Mouse (Mus musculus) bone marrow macrophage, adult 2 months (primary cell): ENCODE measurements around the gene Cptp.

ENCODE experiments used
- CTCF ChIP-seq: IDR thresholded peaks from 2 replicates; pipeline ENCODE4 v1.5.1; 2012; ENCODE audit warnings: low read depth, mild to moderate bottlenecking, low read length, moderate library complexity
- POLR2A ChIP-seq: IDR thresholded peaks from 2 replicates; pipeline ENCODE4 v1.6.1; 2012; ENCODE audit warnings: mild to moderate bottlenecking, low read depth, low read length, borderline replicate concordance

DNA sequence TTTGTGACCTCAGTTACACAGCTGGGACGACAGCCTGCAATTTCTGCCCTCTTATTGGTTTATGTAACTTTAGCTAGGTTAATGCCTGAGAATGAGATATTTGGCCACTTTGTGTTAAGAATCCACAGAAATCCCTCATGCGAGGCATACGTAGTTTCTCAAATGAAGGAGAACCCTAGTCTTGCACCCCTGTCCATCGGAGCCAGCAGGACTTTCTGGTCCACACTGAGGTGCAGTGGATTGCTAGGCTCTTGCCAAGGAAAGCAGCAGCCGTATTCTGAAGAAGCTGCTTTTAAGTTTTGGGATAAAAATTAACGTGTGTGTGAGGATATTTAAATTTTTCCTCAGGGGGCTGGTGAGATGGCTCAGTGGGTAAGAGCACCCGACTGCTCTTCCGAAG lies 38.6 kb downstream of the Cptp start:
- TF ChIP-seq CTCF = no peak
- TF ChIP-seq POLR2A = no peak
